Mouse (Mus musculus): ENCODE measurements around the gene Nmnat3.

GRCm38 (mm10) chr9:98300582-98300981 is 13.3 kb downstream of the Nmnat3 start:
- no peak for TF ChIP-seq CTCF (IDR thresholded peaks at IDR 0.05; ENCODE audit: borderline replicate concordance, insufficient read depth, low read depth, low read length)
- no peak for TF ChIP-seq POLR2A (IDR thresholded peaks at IDR 0.05; ENCODE audit: borderline replicate concordance, insufficient read depth, low read length)

Measured in cerebellum, adult 2 months (tissue).